Mouse (Mus musculus): ENCODE data around the gene Il13ra1. TPM values are rescaled to one million over a fixed set of nuclear protein-coding genes. Genes with fewer than 3 reads are reported as not detected.

Il13ra1 gene
- polyA plus RNA-seq, 1 experiment from 2014 or later = 3.3 TPM

- Histone ChIP-seq H3K4me2 (no peak overlapping the region), H3K9me3 (no peaks in the 10 kb centered on the region), H3K4me1 (no peaks in the 10 kb centered on the region), H3K4me3 (replicated peaks) (no peak overlapping the region), H3K36me3 (replicated peaks) (no peaks in the 10 kb centered on the region), H3K9ac (no peak overlapping the region), H3K27ac (no peak overlapping the region), H3K27me3 (no peaks in the 10 kb centered on the region)
- no peak for ATAC-seq (ENCODE audit: low FRiP score)
- WGBS = 76% methylated on average over 1 of the region's 1 CpGs
Observed at GRCm38 (mm10) chrX:36136346-36136745, 24.4 kb downstream of the Il13ra1 start.

DNA sequence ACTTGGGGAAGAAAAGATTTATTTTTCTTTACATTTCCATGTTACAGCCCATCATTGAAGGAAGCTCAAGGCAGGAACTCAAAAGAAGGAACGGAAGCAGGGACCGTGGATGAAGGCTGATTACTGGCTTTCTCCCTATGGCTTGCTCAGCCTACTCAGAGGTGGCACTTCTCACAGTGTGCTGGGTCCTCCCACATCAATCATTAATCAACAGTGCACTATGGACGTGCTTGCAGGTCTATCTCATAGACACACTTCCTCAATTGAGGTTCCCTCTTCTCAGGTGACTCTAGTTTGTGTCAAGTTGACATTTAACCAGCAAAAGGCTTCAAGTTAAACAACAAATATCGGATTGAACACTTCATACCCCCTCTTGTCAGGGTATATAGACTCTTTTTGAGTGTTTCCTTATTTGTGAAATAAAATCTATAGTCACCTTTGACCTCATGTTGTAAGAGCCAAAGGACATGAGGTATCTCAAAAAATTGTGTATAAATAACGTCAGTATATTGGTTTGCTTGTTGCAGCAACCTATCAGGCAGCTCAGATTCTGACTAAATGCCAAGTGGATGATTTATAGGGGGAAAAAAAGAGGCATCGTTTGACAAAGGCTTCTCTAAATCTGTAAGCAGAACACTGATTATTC lies 30.2 kb downstream of the Il13ra1 start:
- WGBS = 85% methylated on average over 6 of the region's 6 CpGs
- Histone ChIP-seq H3K4me1 (no peaks in the 10 kb centered on the region), H3K27me3 (no peaks in the 10 kb centered on the region), H3K4me2 (no peak overlapping the region), H3K9me3 (no peaks in the 10 kb centered on the region), H3K27ac (no peak overlapping the region), H3K9ac (no peak overlapping the region), H3K36me3 (replicated peaks) (no peaks in the 10 kb centered on the region), H3K4me3 (replicated peaks) (no peak overlapping the region)
- ATAC-seq (ENCODE audit: low FRiP score) = no peak

GRCm38 (mm10) chrX:36146746-36147145 lies 34.8 kb downstream of the Il13ra1 start:
- WGBS = 64% methylated on average over 4 of the region's 4 CpGs

GRCm38 (mm10) chrX:36150100-36150499 lies 38.2 kb downstream of the Il13ra1 start:
- no peak for ATAC-seq (ENCODE audit: low FRiP score)

More at GRCm38 (mm10) chrX:36146746-36147145, 34.8 kb downstream of the Il13ra1 start:
- Histone ChIP-seq H3K27me3 (no peaks in the 10 kb centered on the region), H3K4me1 (no peaks in the 10 kb centered on the region), H3K27ac (no peak overlapping the region), H3K9ac (no peak overlapping the region), H3K9me3 (no peaks in the 10 kb centered on the region), H3K36me3 (replicated peaks) (no peaks in the 10 kb centered on the region), H3K4me2 (no peak overlapping the region), H3K4me3 (replicated peaks) (no peak overlapping the region)
- no peak for ATAC-seq (ENCODE audit: low FRiP score)

DNA sequence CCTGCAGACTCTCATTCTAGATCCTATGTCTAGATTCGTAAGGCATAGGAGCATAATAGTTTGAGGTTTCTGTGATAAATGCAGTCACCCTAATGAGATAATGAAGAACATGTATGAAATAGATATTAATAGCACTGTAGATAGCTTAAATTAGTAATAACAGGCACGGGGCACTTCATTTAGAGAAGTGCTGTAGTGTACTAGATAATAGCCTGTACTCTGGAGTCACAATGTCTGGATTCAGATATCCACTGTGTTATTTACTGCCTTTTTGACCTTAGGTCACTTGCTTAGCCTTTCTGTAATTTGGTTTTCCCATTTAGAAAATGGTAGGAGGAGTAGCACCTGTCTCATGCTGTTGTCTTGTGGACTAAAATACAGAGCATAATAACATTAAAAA lies 44.8 kb downstream of the Il13ra1 start:
- Histone ChIP-seq H3K9ac (no peak overlapping the region), H3K4me1 (no peaks in the 10 kb centered on the region), H3K27me3 (no peaks in the 10 kb centered on the region), H3K4me2 (no peak overlapping the region), H3K36me3 (replicated peaks) (no peaks in the 10 kb centered on the region), H3K9me3 (no peaks in the 10 kb centered on the region), H3K27ac (no peak overlapping the region), H3K4me3 (replicated peaks) (no peak overlapping the region)
- 87% methylated on average over 2 of the region's 2 CpGs for WGBS
- ATAC-seq (ENCODE audit: low FRiP score) = no peak

More at GRCm38 (mm10) chrX:36150100-36150499, 38.2 kb downstream of the Il13ra1 start:
- Histone ChIP-seq H3K36me3 (replicated peaks) (no peaks in the 10 kb centered on the region), H3K9ac (no peak overlapping the region), H3K4me1 (no peaks in the 10 kb centered on the region), H3K4me2 (no peak overlapping the region), H3K27me3 (no peaks in the 10 kb centered on the region), H3K27ac (no peak overlapping the region), H3K9me3 (no peaks in the 10 kb centered on the region), H3K4me3 (replicated peaks) (no peak overlapping the region)

- Histone ChIP-seq H3K4me3 (replicated peaks) (no peak overlapping the region), H3K4me2 (no peak overlapping the region), H3K27ac (no peak overlapping the region), H3K4me1 (no peaks in the 10 kb centered on the region), H3K9me3 (no peaks in the 10 kb centered on the region), H3K9ac (no peak overlapping the region), H3K27me3 (no peaks in the 10 kb centered on the region), H3K36me3 (replicated peaks) (no peaks in the 10 kb centered on the region)
- 30% methylated on average over 4 of the region's 4 CpGs for WGBS
- ATAC-seq (ENCODE audit: low FRiP score) = no peak
Observed at GRCm38 (mm10) chrX:36161567-36161966, 49.7 kb downstream of the Il13ra1 start.

GRCm38 (mm10) chrX:36183625-36184024 lies 71.7 kb downstream of the Il13ra1 start:
- Histone ChIP-seq H3K4me3 (replicated peaks) (no peak overlapping the region), H3K4me2 (no peak overlapping the region), H3K9ac (no peak overlapping the region), H3K27me3 (no peaks in the 10 kb centered on the region), H3K9me3 (no peaks in the 10 kb centered on the region), H3K4me1 (peaks cover 7% of the 10 kb centered on the region; the same call in 1 of the 2 replicates), H3K27ac (no peak overlapping the region), H3K36me3 (replicated peaks) (no peaks in the 10 kb centered on the region)
- ATAC-seq (ENCODE audit: low FRiP score) = no peak

DNA sequence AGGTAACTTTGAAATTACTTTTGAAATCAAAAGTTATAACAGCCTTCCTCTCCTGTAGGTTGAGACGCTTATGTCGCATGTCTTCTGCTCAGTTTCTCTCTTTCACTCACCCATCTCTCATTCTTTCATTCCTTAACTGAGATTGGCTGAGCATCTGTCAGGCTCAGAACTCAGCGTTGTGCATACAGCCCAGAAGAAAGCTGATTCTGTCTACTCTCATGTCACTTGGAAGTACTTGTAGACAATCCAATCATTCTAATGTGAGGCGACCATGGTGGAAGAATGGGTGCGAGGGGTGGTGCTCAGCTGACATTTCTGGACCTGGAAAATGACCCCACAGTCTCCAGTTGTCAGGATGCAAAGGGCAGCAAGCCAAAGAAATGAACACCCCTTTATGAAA lies 74.1 kb downstream of the Il13ra1 start:
- no peak overlapping the region for H3K27ac ChIP-seq
- no peaks in the 10 kb centered on the region for H3K27me3 ChIP-seq
- no peak for ATAC-seq (ENCODE audit: low FRiP score)
- H3K36me3 ChIP-seq (replicated peaks) = no peaks in the 10 kb centered on the region
- H3K9me3 ChIP-seq = no peaks in the 10 kb centered on the region
- H3K4me1 ChIP-seq = peaks cover 7% of the 10 kb centered on the region; the same call in 1 of the 2 replicates
- H3K4me3 ChIP-seq (replicated peaks) = no peak overlapping the region
- 56% methylated on average over 5 of the region's 5 CpGs for WGBS
- no peak overlapping the region for H3K9ac ChIP-seq
- H3K4me2 ChIP-seq = no peak overlapping the region

GRCm38 (mm10) chrX:36186443-36186842 lies 74.5 kb downstream of the Il13ra1 start:
- H3K4me3 ChIP-seq (replicated peaks) = no peak overlapping the region
- no peak overlapping the region for H3K27ac ChIP-seq
- peaks cover 7% of the 10 kb centered on the region; the same call in 1 of the 2 replicates for H3K4me1 ChIP-seq
- H3K27me3 ChIP-seq = no peaks in the 10 kb centered on the region
- no peaks in the 10 kb centered on the region for H3K9me3 ChIP-seq
- no peak overlapping the region for H3K4me2 ChIP-seq
- ATAC-seq (ENCODE audit: low FRiP score) = 0 out of 2 replicates have a peak, but pooled peaks have one; percentile 65
- H3K9ac ChIP-seq = no peak overlapping the region
- H3K36me3 ChIP-seq (replicated peaks) = no peaks in the 10 kb centered on the region
- 27% methylated on average over 6 of the region's 6 CpGs for WGBS

DNA sequence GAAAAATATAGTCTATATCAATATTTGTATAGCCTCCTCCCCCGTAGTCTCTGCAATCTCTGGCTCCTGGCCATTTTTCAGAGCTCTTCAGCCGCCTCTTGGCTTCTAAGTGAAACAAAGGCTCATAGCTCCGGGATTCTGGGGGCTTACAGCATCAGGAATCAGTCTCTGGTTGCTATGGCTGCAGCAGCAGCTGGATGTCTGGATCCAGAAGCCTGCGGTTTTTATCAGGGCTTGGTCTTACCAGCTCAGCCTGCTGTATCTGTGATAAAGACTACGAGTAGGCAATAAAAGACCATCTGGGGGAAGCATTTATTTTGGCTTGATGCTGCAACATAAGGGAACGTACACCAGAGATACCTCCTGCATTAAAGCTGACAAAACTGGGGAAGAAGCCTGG lies 82.0 kb downstream of the Il13ra1 start:
- Histone ChIP-seq H3K27ac (0 out of 2 replicates have a peak overlapping the region, but pooled peaks have one; percentile 36), H3K4me1 (peaks cover 13% of the 10 kb centered on the region), H3K4me3 (replicated peaks) (no peak overlapping the region), H3K9ac (no peak overlapping the region), H3K27me3 (no peaks in the 10 kb centered on the region), H3K4me2 (no peak overlapping the region), H3K9me3 (no peaks in the 10 kb centered on the region), H3K36me3 (replicated peaks) (no peaks in the 10 kb centered on the region)
- WGBS = 34% methylated on average over 6 of the region's 6 CpGs
- ATAC-seq (ENCODE audit: low FRiP score) = peak; percentile 54; the same call in 1 of the 2 replicates

GRCm38 (mm10) chrX:36195736-36196525 lies 84.0 kb downstream of the Il13ra1 start, which contains the start of gene Zcchc12:
TSS of gene Zcchc12 (plus strand) at chrX:36195904.
- 24% methylated on average over 27 of the region's 28 CpGs for WGBS
- Histone ChIP-seq H3K4me1 (peaks cover 13% of the 10 kb centered on the region), H3K36me3 (replicated peaks) (no peaks in the 10 kb centered on the region), H3K27me3 (no peaks in the 10 kb centered on the region), H3K9me3 (no peaks in the 10 kb centered on the region), H3K9ac (peak within 1 kb of the TSS; percentile 29; the same call in 1 of the 2 replicates), H3K4me2 (peak within 1 kb of the TSS; percentile 57), H3K27ac (no peak within 1 kb of the TSS), H3K4me3 (replicated peaks) (peak within 1 kb of the TSS; percentile 35)
- ATAC-seq (ENCODE audit: low FRiP score) = peak; percentile 80

DNA sequence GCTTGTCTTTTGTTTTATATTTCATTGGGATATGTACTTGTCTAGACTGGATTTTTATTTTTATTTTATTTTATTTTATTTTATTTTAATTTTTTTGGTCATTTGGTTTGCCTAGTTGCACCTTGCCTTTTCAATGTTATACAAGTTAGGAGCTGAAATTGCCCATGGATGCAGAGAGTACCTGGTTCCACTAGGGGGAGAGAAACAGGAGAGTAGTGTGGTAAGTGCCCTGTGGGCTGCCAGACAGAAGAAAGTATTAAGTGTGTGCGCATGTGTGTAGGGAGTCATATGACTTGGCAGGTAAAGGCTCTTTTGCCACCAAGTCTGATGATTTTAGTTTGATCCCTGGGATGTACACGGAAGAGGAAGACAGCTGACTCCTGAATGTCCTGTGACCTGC lies 97.6 kb downstream of the Il13ra1 start:
- Histone ChIP-seq H3K4me2 (no peak overlapping the region), H3K4me3 (replicated peaks) (no peak overlapping the region), H3K9ac (no peak overlapping the region), H3K9me3 (no peaks in the 10 kb centered on the region), H3K27me3 (no peaks in the 10 kb centered on the region), H3K36me3 (replicated peaks) (no peaks in the 10 kb centered on the region), H3K4me1 (no peaks in the 10 kb centered on the region), H3K27ac (no peak overlapping the region)
- ATAC-seq (ENCODE audit: low FRiP score) = no peak
- WGBS = 81% methylated on average over 2 of the region's 2 CpGs

All from forebrain, embryonic 12.5 days (tissue).